Mouse (Mus musculus): ENCODE data around the gene Slc25a12.

Gene Slc25a12

DNA sequence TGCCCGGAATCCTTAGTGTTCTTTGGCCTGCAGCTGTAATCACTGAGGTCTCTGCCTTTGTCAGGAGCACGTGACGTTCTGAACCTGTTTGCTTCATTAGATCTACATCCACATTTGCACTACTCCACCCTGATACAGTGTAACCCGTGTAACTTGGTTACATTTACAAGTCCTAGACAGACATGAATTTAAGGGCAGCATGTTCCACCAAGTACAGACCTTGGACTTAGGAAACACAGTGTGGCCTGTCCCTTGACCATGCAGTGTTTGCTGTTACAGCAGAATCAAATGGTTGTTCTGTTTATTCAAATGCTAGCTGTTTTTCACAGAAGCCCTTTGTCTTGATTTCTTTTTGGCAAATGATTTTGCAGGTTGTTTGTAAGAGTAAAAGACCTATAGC lies 112.7 kb downstream of the Slc25a12 start:
- no peak for DNase-seq (ENCODE audit: low read depth, low spot score)

GRCm38 (mm10) chr2:71250841-71251240 lies 116.7 kb downstream of the Slc25a12 start:
- peak; percentile 17 for DNase-seq (ENCODE audit: low read depth, low spot score)

DNA sequence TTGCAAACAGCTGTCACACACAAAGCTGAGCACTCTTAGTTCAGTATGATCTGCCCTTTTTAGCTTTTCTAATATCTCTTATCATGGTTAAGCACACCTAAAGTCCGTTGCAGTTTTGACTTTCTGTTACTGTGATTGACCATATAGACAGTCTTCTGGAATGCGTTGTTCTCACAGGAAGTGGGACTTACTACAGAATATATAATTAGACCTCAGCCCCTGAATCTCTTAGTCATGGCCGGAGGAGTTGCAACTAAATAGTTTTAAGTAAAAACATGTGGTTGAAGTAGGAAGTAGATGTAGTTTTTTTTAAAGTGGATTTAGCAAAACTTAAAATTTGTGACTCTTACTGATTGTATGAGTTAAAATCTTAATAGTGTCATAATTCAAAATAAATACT lies 119.5 kb downstream of the Slc25a12 start:
- no peak for DNase-seq (ENCODE audit: low read depth, low spot score)

GRCm38 (mm10) chr2:71246096-71246495 lies 121.5 kb downstream of the Slc25a12 start:
- no peak for DNase-seq (ENCODE audit: low read depth, low spot score)

DNA sequence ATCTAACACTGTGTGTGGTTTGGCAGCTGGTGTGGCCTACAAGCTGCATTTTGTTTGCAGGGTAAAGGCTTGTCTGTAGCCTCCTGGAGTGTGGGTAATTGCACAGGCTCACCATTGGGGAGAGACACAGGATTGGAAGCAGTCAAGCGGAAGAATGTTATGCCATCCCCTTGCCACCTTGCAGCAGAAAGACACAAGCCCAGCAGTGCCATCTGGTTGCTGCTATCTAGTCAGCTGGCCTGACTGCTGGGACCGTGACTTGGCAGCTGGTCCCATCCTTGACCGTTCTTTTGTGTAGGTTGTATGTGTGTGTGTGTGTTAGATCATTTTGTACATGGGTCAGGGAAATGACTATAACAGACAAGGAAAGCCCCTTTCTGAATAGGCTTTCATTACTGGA lies 122.1 kb downstream of the Slc25a12 start:
- no peak for DNase-seq (ENCODE audit: low read depth, low spot score)

DNA sequence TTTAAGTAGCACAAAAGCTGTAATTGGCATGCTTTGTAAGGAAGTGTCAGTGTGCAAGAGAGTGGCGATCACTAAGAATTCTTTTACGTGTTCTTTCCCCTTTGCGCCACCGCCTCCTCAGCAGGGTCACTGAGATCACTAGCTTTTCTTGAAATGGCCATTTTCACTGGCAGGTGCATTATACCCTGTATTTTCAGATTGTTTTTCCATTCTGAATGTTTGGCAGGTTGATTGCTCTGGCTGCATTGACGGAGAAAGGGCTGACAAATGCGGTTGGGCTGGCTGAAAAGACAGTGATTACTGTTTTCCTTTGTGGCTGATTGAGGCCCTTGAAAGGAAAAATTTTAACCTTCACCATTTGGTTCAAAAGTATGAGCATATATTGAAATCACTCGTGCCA lies 122.7 kb downstream of the Slc25a12 start:
- DNase-seq (ENCODE audit: low read depth, low spot score): no peak

DNA sequence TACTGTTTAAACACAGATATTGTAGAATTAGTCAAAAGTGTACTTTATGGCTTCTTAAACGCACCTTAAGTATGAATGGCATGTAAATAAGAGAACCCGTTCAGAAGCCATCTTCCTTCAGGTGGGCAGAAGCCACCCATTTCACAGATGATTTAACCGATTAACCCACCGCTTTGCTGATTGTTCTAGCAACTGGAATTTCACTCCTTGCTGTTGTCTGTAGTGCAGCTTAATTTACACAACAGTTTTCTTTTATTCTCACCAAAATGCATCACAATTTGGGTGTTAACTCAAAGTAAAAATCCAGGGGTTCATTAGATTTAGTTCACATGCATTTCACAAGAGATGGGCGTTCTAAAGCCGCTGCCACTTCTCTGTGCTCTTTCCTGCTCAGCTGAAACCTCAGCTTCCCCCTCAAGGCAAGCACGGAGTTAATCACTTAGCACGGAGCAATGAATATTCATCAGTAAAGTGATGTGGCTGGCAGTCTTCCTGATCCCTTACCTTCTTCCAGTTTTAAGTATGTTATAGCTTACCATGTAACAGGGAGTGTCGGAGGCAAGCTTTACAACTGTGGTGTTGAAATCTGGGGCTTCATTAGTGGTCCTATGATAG lies 124.4 kb downstream of the Slc25a12 start:
- DNase-seq (ENCODE audit: low read depth, low spot score): no peak

GRCm38 (mm10) chr2:71242180-71242579 lies 125.4 kb downstream of the Slc25a12 start:
- no peak for DNase-seq (ENCODE audit: low read depth, low spot score)

GRCm38 (mm10) chr2:71241505-71241904 lies 126.0 kb downstream of the Slc25a12 start:
- no peak for DNase-seq (ENCODE audit: low read depth, low spot score)

- no peak for DNase-seq (ENCODE audit: low read depth, low spot score)
These were observed 131.5 kb downstream of the Slc25a12 start for GRCm38 (mm10) chr2:71236009-71236408.

DNA sequence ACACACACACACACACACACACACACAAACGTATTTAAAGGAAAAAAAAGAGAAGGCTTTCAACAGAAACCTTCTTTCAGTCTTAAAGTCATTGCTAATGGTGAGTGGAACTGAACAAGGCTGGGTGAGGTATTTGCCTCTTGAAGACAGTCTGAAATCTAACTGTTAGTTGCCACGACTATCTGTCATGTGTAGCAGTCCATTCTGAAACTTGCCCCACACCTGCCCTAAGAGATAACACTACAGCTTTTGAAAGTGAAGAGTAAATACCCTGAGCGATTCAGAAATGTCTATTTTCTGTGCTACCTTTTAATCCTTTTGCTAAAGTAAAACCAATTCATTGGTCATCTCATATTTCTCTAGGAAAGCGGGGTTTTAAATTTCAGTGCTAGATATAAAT lies 132.1 kb downstream of the Slc25a12 start:
- DNase-seq (ENCODE audit: low read depth, low spot score): no peak

- DNase-seq (ENCODE audit: low read depth, low spot score): no peak
These were observed 134.6 kb downstream of the Slc25a12 start for GRCm38 (mm10) chr2:71232976-71233375.

GRCm38 (mm10) chr2:71231951-71232350 lies 135.6 kb downstream of the Slc25a12 start:
- no peak for DNase-seq (ENCODE audit: low read depth, low spot score)

DNA sequence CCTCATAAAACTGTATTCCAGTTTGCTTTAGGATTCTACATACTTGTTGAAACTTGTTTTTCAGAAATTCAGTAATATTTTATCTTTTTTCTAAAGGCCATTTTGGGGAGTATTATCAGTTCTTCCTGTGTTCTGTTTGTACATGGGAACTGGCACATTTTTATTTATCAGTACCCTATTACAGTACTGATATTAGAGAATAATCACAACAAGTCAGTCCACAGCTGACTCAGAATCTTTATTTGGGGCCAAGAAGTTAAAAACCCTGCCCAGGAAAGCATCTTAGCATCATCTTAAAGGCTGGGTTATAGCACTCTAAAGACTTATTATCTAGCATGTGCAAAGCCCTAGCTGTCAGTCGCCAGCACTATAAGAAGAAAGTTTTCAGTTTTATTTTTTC lies 137.9 kb downstream of the Slc25a12 start:
- DNase-seq (ENCODE audit: low read depth, low spot score): no peak

DNA sequence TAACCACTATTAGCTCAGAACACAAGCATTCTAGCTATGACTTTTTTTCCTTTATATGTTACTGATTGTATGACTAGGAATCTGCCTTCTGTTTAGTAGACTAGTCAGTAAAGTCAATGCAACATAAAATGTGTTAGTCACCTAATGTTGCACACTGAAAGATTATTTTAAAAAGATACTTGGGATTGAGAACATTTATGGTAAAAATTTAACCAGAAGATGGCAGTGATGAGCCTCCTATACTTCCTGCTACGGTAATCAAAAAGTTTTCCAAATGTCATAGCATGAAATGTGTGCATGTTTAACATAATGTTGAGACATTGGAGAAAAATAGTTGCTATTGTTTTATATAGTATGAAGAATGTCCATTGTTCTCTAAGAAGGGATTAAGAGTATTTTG lies 140.2 kb downstream of the Slc25a12 start:
- peak; percentile 41 for DNase-seq (ENCODE audit: low read depth, low spot score)
